Mouse (Mus musculus) ES-Bruce4 (cell line): ENCODE data around the gene Csrnp1. TPM values are rescaled to one million over a fixed set of nuclear protein-coding genes. Genes with fewer than 3 reads are reported as not detected.
A peak's percentile ranks its signal among the peaks of the same experiment; 100 is the strongest.
"Not testable (repeated sequence)": the region's sequence is repeated elsewhere in the genome, so short reads cannot be mapped to it uniquely, and the experiment has no call there.

ENCODE experiments used
- H3K27ac ChIP-seq: 2 replicates; pipeline ENCODE4 v1.5.1; 2012; ENCODE audit warnings: low read length, inconsistent platforms; ENCODE audit not compliant: insufficient read depth
- H3K27me3 ChIP-seq: 2 replicates; pipeline ENCODE4 v1.6.1; 2012; ENCODE audit warnings: mild to moderate bottlenecking, low read length, inconsistent platforms; ENCODE audit not compliant: control insufficient read depth, poor library complexity, insufficient read depth, severe bottlenecking
- H3K36me3 ChIP-seq: 2 replicates; pipeline ENCODE4 v1.6.1; 2012; ENCODE audit warnings: inconsistent platforms, mild to moderate bottlenecking, low read length, moderate library complexity; ENCODE audit not compliant: control insufficient read depth, poor library complexity, insufficient read depth, severe bottlenecking
- H3K4me1 ChIP-seq: one replicate; pipeline ENCODE4 v1.8.1; 2011; ENCODE audit warnings: low read length; ENCODE audit not compliant: control insufficient read depth, insufficient read depth
- H3K4me3 ChIP-seq: 2 replicates; pipeline ENCODE4 v1.5.1; 2011; ENCODE audit warnings: low read depth, mild to moderate bottlenecking, low read length
- H3K9ac ChIP-seq: 2 replicates; pipeline ENCODE4 v1.6.1; 2012; ENCODE audit warnings: low read depth, mild to moderate bottlenecking, inconsistent platforms; ENCODE audit not compliant: poor library complexity, severe bottlenecking
- H3K9me3 ChIP-seq: replicated peaks from 2 replicates; pipeline ENCODE4 v1.6.1; 2012; ENCODE audit warnings: mild to moderate bottlenecking, low read length, inconsistent platforms; ENCODE audit not compliant: control insufficient read depth, poor library complexity, insufficient read depth, severe bottlenecking
- CTCF ChIP-seq: IDR thresholded peaks from one replicate; pipeline ENCODE4 v1.8.1; 2011; ENCODE audit warnings: low read depth, low read length
- EP300 ChIP-seq: IDR thresholded peaks from 2 replicates; pipeline ENCODE4 v1.6.1; 2011; ENCODE audit warnings: low read depth, low read length; ENCODE audit not compliant: insufficient read depth
- POLR2A ChIP-seq: IDR thresholded peaks from one replicate; pipeline ENCODE4 v1.8.1; 2011; ENCODE audit warnings: low read length; ENCODE audit not compliant: insufficient read depth
- polyA plus RNA-seq: library from polyadenylated mRNA; stranded (reverse); fragments of >200 nt; gene quantifications from 2 replicates; pipeline ENCODE4 v1.2.4, GENCODE M21; 2011; ENCODE audit warnings: low read depth; ENCODE audit not compliant: missing spikeins, insufficient read depth, insufficient read length

The Csrnp1 gene
- polyA plus RNA-seq, 1 experiment: 28.4 TPM

GRCm38 (mm10) chr9:120013251-120013820 lies 28.9 kb upstream of the Csrnp1 start:
- Histone ChIP-seq H3K9me3 (no peaks in the 10 kb centered on the region), H3K27ac (peak overlapping the region; percentile 24; the same call in 1 of the 2 replicates), H3K4me3 (no peak overlapping the region), H3K4me1 (peaks cover 2% of the 10 kb centered on the region), H3K36me3 (no peaks in the 10 kb centered on the region), H3K9ac (no peak overlapping the region), H3K27me3 (no peaks in the 10 kb centered on the region)
- TF ChIP-seq EP300 (no peak), CTCF (no peak), POLR2A (no peak)

GRCm38 (mm10) chr9:120012781-120013180 lies 28.3 kb upstream of the Csrnp1 start:
- no peak for TF ChIP-seq CTCF
- no peak for TF ChIP-seq EP300
- no peak for TF ChIP-seq POLR2A

GRCm38 (mm10) chr9:120012161-120012560 lies 27.7 kb upstream of the Csrnp1 start:
- H3K36me3 ChIP-seq, H3K4me3 ChIP-seq, H3K27me3 ChIP-seq, H3K4me1 ChIP-seq, H3K9ac ChIP-seq, H3K9me3 ChIP-seq: not testable (repeated sequence)
- H3K27ac ChIP-seq: peak overlapping the region; percentile 24; the same call in 1 of the 2 replicates

More at GRCm38 (mm10) chr9:120012781-120013180, 28.3 kb upstream of the Csrnp1 start:
- peak overlapping the region; percentile 24; the same call in 1 of the 2 replicates for H3K27ac ChIP-seq
- H3K27me3 ChIP-seq: no peaks in the 10 kb centered on the region
- no peak overlapping the region for H3K4me3 ChIP-seq
- H3K9ac ChIP-seq: no peak overlapping the region
- no peaks in the 10 kb centered on the region for H3K9me3 ChIP-seq
- H3K36me3 ChIP-seq: no peaks in the 10 kb centered on the region
- H3K4me1 ChIP-seq: peaks cover 2% of the 10 kb centered on the region

GRCm38 (mm10) chr9:120011533-120011932 lies 27.1 kb upstream of the Csrnp1 start:
- no peaks in the 10 kb centered on the region for H3K9me3 ChIP-seq
- H3K36me3 ChIP-seq: no peaks in the 10 kb centered on the region
- peak overlapping the region; percentile 21; the same call in 1 of the 2 replicates for H3K4me3 ChIP-seq
- H3K9ac ChIP-seq: no peak overlapping the region
- TF ChIP-seq EP300: no peak
- TF ChIP-seq POLR2A: no peak
- no peak for TF ChIP-seq CTCF
- peaks cover 2% of the 10 kb centered on the region for H3K4me1 ChIP-seq
- H3K27me3 ChIP-seq: no peaks in the 10 kb centered on the region
- peak overlapping the region; percentile 71 for H3K27ac ChIP-seq

GRCm38 (mm10) chr9:120010781-120011511 lies 26.5 kb upstream of the Csrnp1 start:
- TF ChIP-seq CTCF: no peak
- Histone ChIP-seq H3K9me3 (no peaks in the 10 kb centered on the region), H3K4me3 (peak overlapping the region; percentile 68), H3K27me3 (no peaks in the 10 kb centered on the region), H3K36me3 (no peaks in the 10 kb centered on the region), H3K27ac (0 out of 2 replicates have a peak overlapping the region, but pooled peaks have one; percentile 15), H3K4me1 (peaks cover 2% of the 10 kb centered on the region), H3K9ac (peak overlapping the region; percentile 33; the same call in 1 of the 2 replicates)

DNA sequence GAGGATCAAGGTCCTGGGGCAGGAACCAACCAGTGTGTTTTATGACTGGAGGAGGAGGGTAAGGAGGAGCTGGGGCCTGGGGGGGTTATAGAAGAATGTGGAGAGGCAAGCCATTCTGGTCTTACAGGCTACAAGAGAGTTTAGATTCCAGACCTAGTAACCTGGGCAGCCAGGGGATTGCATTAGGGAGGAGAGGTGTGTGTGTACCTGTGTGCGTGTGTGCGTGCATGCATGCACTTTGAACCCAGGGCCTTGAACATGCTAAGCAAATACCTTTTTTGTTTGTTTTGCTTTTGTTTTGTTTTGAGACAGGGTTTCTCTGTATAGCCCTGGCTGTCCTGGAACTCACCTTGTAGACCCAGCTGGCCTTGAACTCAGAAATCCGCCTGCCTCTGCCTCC lies 25.4 kb upstream of the Csrnp1 start:
- Histone ChIP-seq H3K9me3 (no peaks in the 10 kb centered on the region), H3K4me1 (peaks cover 4% of the 10 kb centered on the region), H3K27ac (peak overlapping the region; percentile 30; the same call in 1 of the 2 replicates), H3K27me3 (no peaks in the 10 kb centered on the region), H3K4me3 (no peak overlapping the region), H3K36me3 (no peaks in the 10 kb centered on the region), H3K9ac (no peak overlapping the region)
- no peak for TF ChIP-seq EP300
- no peak for TF ChIP-seq POLR2A
- no peak for TF ChIP-seq CTCF
